Mouse (Mus musculus): ENCODE measurements around the gene Btg2. TPM values are rescaled to one million over a fixed set of nuclear protein-coding genes. Genes with fewer than 3 reads are reported as not detected.
A peak's percentile ranks its signal among the peaks of the same experiment; 100 is the strongest.

Btg2 gene
- polyA plus RNA-seq (2012; rRNA removed) (18.6 TPM in 2 replicates), polyA plus RNA-seq (2014; fragmentation: Nextera tagmentation; extraction: Ambion mirVana) (26.2 and 26.4 TPM in 2 replicates)

- Histone ChIP-seq H3K4me3 (replicated peaks; ENCODE audit: low read length) (peak within 1 kb of the TSS; percentile 78), H3K27me3 (ENCODE audit: control insufficient read depth, insufficient read depth, low read length) (no peaks in the 10 kb centered on the region), H3K9me3 (ENCODE audit: control insufficient read depth, low read length) (no peaks in the 10 kb centered on the region), H3K36me3 (ENCODE audit: control insufficient read depth, insufficient read depth, low read length) (peaks cover 24% of the 10 kb centered on the region), H3K4me1 (ENCODE audit: control insufficient read depth, insufficient read depth, low read length) (peaks cover 43% of the 10 kb centered on the region), H3K4me2 (replicated peaks; ENCODE audit: low read depth, low read length, severe bottlenecking) (peak within 1 kb of the TSS; percentile 73), H3K27ac (replicated peaks; ENCODE audit: low read depth, low read length) (peak within 1 kb of the TSS; percentile 26; the same call in 1 of the 2 replicates), H3K9ac (ENCODE audit: low read depth, low read length, severe bottlenecking) (peak within 1 kb of the TSS; percentile 81)
- ATAC-seq (ENCODE audit: low FRiP score, low read depth) = peak; percentile 97
- 0% methylated on average over 40 of the region's 62 CpGs for WGBS
- DNase-seq (ENCODE audit: low spot score) = peak; percentile 94
- peak; percentile 99; the same call in 1 of the 2 replicates for TF ChIP-seq POLR2A (IDR thresholded peaks at IDR 0.05; ENCODE audit: borderline replicate concordance, extremely low read depth, insufficient read depth, insufficient read length)
Measured at GRCm38 (mm10) chr1:134078802-134079476, at the start of gene Btg2. TSS of gene Btg2 (minus strand) at chr1:134079120.

- H3K9ac ChIP-seq (ENCODE audit: low read depth, low read length, severe bottlenecking) = no peak overlapping the region
- H3K4me1 ChIP-seq (ENCODE audit: control insufficient read depth, insufficient read depth, low read length) = no peaks in the 10 kb centered on the region
- 59% methylated on average over 9 of the region's 9 CpGs for WGBS
- H3K4me2 ChIP-seq (replicated peaks; ENCODE audit: low read depth, low read length, severe bottlenecking) = no peak overlapping the region
- no peak for TF ChIP-seq POLR2A (IDR thresholded peaks at IDR 0.05; ENCODE audit: borderline replicate concordance, extremely low read depth, insufficient read depth, insufficient read length)
- no peak overlapping the region for H3K27ac ChIP-seq (replicated peaks; ENCODE audit: low read depth, low read length)
- ATAC-seq (ENCODE audit: low FRiP score, low read depth) (no peak), DNase-seq (ENCODE audit: low spot score) (no peak)
- no peaks in the 10 kb centered on the region for H3K9me3 ChIP-seq (ENCODE audit: control insufficient read depth, low read length)
- no peak overlapping the region for H3K4me3 ChIP-seq (replicated peaks; ENCODE audit: low read length)
- no peaks in the 10 kb centered on the region for H3K27me3 ChIP-seq (ENCODE audit: control insufficient read depth, insufficient read depth, low read length)
- H3K36me3 ChIP-seq (ENCODE audit: control insufficient read depth, insufficient read depth, low read length) = no peaks in the 10 kb centered on the region
Measured at GRCm38 (mm10) chr1:134122195-134122594, 43.3 kb upstream of the Btg2 start.

- ATAC-seq (ENCODE audit: low FRiP score, low read depth) (peak; percentile 82), DNase-seq (ENCODE audit: low spot score) (peak; percentile 93)
- Histone ChIP-seq H3K27ac (replicated peaks; ENCODE audit: low read depth, low read length) (no peak overlapping the region), H3K27me3 (ENCODE audit: control insufficient read depth, insufficient read depth, low read length) (no peaks in the 10 kb centered on the region), H3K36me3 (ENCODE audit: control insufficient read depth, insufficient read depth, low read length) (no peaks in the 10 kb centered on the region), H3K4me2 (replicated peaks; ENCODE audit: low read depth, low read length, severe bottlenecking) (no peak overlapping the region), H3K9me3 (ENCODE audit: control insufficient read depth, low read length) (no peaks in the 10 kb centered on the region), H3K9ac (ENCODE audit: low read depth, low read length, severe bottlenecking) (no peak overlapping the region), H3K4me3 (replicated peaks; ENCODE audit: low read length) (no peak overlapping the region), H3K4me1 (ENCODE audit: control insufficient read depth, insufficient read depth, low read length) (no peaks in the 10 kb centered on the region)
- no peak for TF ChIP-seq POLR2A (IDR thresholded peaks at IDR 0.05; ENCODE audit: borderline replicate concordance, extremely low read depth, insufficient read depth, insufficient read length)
- 2% methylated on average over 5 of the region's 5 CpGs for WGBS
Measured at GRCm38 (mm10) chr1:134120179-134120578, 41.3 kb upstream of the Btg2 start.

DNA sequence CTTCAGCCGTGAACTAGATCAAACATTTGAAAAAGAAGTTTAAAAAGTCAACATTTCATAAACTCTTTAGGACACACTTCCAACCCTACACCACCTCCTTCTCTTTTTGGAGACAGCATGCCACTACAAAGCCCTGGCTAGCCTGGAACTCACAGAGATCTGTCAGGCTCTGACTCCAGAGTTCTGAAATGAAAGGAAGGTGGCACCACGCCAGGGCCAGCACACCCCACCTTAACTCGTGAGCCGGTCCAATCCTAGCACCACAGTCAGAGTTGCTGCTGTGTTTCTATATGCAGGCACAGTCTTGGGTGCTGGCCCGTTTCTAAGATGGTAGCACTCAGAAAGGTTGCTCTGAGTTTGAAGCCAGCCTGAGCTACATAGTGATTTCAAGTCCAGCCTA lies 38.2 kb upstream of the Btg2 start:
- ATAC-seq (ENCODE audit: low FRiP score, low read depth) (no peak), DNase-seq (ENCODE audit: low spot score) (no peak)
- Histone ChIP-seq H3K27me3 (ENCODE audit: control insufficient read depth, insufficient read depth, low read length) (no peaks in the 10 kb centered on the region), H3K4me2 (replicated peaks; ENCODE audit: low read depth, low read length, severe bottlenecking) (no peak overlapping the region), H3K4me3 (replicated peaks; ENCODE audit: low read length) (no peak overlapping the region), H3K9ac (ENCODE audit: low read depth, low read length, severe bottlenecking) (no peak overlapping the region), H3K9me3 (ENCODE audit: control insufficient read depth, low read length) (no peaks in the 10 kb centered on the region), H3K36me3 (ENCODE audit: control insufficient read depth, insufficient read depth, low read length) (no peaks in the 10 kb centered on the region), H3K4me1 (ENCODE audit: control insufficient read depth, insufficient read depth, low read length) (no peaks in the 10 kb centered on the region), H3K27ac (replicated peaks; ENCODE audit: low read depth, low read length) (no peak overlapping the region)
- WGBS = 69% methylated on average over 5 of the region's 5 CpGs
- no peak for TF ChIP-seq POLR2A (IDR thresholded peaks at IDR 0.05; ENCODE audit: borderline replicate concordance, extremely low read depth, insufficient read depth, insufficient read length)

- ATAC-seq (ENCODE audit: low FRiP score, low read depth) = no peak
- no peak for DNase-seq (ENCODE audit: low spot score)
- Histone ChIP-seq H3K9ac (ENCODE audit: low read depth, low read length, severe bottlenecking) (no peak overlapping the region), H3K9me3 (ENCODE audit: control insufficient read depth, low read length) (no peaks in the 10 kb centered on the region), H3K4me1 (ENCODE audit: control insufficient read depth, insufficient read depth, low read length) (no peaks in the 10 kb centered on the region), H3K4me3 (replicated peaks; ENCODE audit: low read length) (no peak overlapping the region), H3K36me3 (ENCODE audit: control insufficient read depth, insufficient read depth, low read length) (no peaks in the 10 kb centered on the region), H3K27ac (replicated peaks; ENCODE audit: low read depth, low read length) (no peak overlapping the region), H3K4me2 (replicated peaks; ENCODE audit: low read depth, low read length, severe bottlenecking) (no peak overlapping the region), H3K27me3 (ENCODE audit: control insufficient read depth, insufficient read depth, low read length) (no peaks in the 10 kb centered on the region)
- TF ChIP-seq POLR2A (IDR thresholded peaks at IDR 0.05; ENCODE audit: borderline replicate concordance, extremely low read depth, insufficient read depth, insufficient read length) = no peak
- WGBS = 62% methylated on average over 8 of the region's 8 CpGs
Measured at GRCm38 (mm10) chr1:134115424-134115823, 36.5 kb upstream of the Btg2 start.

All from limb, embryonic 14.5 days (tissue).